8 mouse cellular contexts compared by ENCODE assay signal in genomic region chr1:118310780-118311621, GRCm38 (mm10). TPM values are rescaled to one million over a fixed set of nuclear protein-coding genes. Genes with fewer than 3 reads are reported as not detected.
DNase-seq lines count a peak whose midpoint lies in the region; ATAC-seq lines count a peak whose summit lies in the region.

No protein-coding gene starts in this region.

- ATAC-seq in erythroid progenitor cell, adult 5-6 weeks (replicated peaks; ENCODE audit: low FRiP score, poor library complexity, severe bottlenecking), result peak; percentile 89
- peak; percentile 97 for ATAC-seq in heart, embryonic 14.5 days (ENCODE audit: insufficient number of reproducible peaks, insufficient read depth, low FRiP score, low read depth)
- ATAC-seq in liver, embryonic 13.5 days (ENCODE audit: low read depth), result peak; percentile 97
- ATAC-seq in stomach, embryonic 16.5 days (ENCODE audit: insufficient read depth, low FRiP score), result peak; percentile 99

- H3K9me3 ChIP-seq in heart, embryonic 14.5 days (ENCODE audit: control insufficient read depth, low read length), result no peaks in the 10 kb centered on the region
- H3K9me3 ChIP-seq in liver, embryonic 13.5 days (replicated peaks), result no peaks in the 10 kb centered on the region
- no peaks in the 10 kb centered on the region for H3K9me3 ChIP-seq in stomach, embryonic 16.5 days (replicated peaks; ENCODE audit: control insufficient read depth, low read length)

- WGBS in heart, embryonic 14.5 days, result under 1% methylated on average over 65 of the region's 67 CpGs
- WGBS in liver, embryonic 13.5 days (ENCODE audit: insufficient replicate concordance), result under 1% methylated on average over 67 of the region's 67 CpGs
- WGBS in stomach, embryonic 16.5 days, result under 1% methylated on average over 67 of the region's 67 CpGs

- peak overlapping the region; percentile 84 to 91 for H3K27ac ChIP-seq in heart, embryonic 14.5 days (replicated peaks in 1 of 2; ENCODE audit: control insufficient read depth in 1 of 2, insufficient read depth in 1 of 2, low read depth in 2 of 2, low read length in 2 of 2)
- H3K27ac ChIP-seq in liver, embryonic 13.5 days, result peak overlapping the region; percentile 86
- peak overlapping the region; percentile 96 for H3K27ac ChIP-seq in stomach, embryonic 16.5 days (ENCODE audit: low read length)

- peak overlapping the region; percentile 96 for H3K9ac ChIP-seq in heart, embryonic 14.5 days (ENCODE audit: low read length)
- H3K9ac ChIP-seq in liver, embryonic 13.5 days, result peak overlapping the region; percentile 94
- peak overlapping the region; percentile 95 for H3K9ac ChIP-seq in stomach, embryonic 16.5 days (ENCODE audit: low read length)

- H3K4me1 ChIP-seq in heart, embryonic 14.5 days (ENCODE audit: control insufficient read depth in 2 of 2, insufficient read depth in 2 of 2, low read length in 2 of 2), result peaks cover 0 to 8% of the 10 kb centered on the region in 2 experiments; a peak in 2 of 4 replicates
- H3K4me1 ChIP-seq in liver, embryonic 13.5 days (replicated peaks), result peaks cover 15% of the 10 kb centered on the region
- H3K4me1 ChIP-seq in stomach, embryonic 16.5 days (ENCODE audit: control insufficient read depth, insufficient read depth, low read length), result peaks cover 5% of the 10 kb centered on the region

- peak overlapping the region; percentile 87 for H3K4me2 ChIP-seq in heart, embryonic 14.5 days (ENCODE audit: low read length)
- H3K4me2 ChIP-seq in liver, embryonic 13.5 days, result peak overlapping the region; percentile 69
- peak overlapping the region; percentile 84 for H3K4me2 ChIP-seq in stomach, embryonic 16.5 days (ENCODE audit: low read depth, low read length)

- H3K36me3 ChIP-seq in heart, embryonic 14.5 days (ENCODE audit: control insufficient read depth, insufficient read depth, low read length), result peaks cover 28% of the 10 kb centered on the region
- peaks cover 18% of the 10 kb centered on the region for H3K36me3 ChIP-seq in liver, embryonic 13.5 days
- H3K36me3 ChIP-seq in stomach, embryonic 16.5 days (ENCODE audit: control insufficient read depth, insufficient read depth, low read length), result 0 out of 2 replicates have a peak, but pooled peaks cover 4% of the 10 kb centered on the region

- peak overlapping the region; percentile 94 to 99 for H3K4me3 ChIP-seq in heart, embryonic 14.5 days (ENCODE audit: control insufficient read depth in 1 of 2, insufficient read depth in 1 of 2, low read depth in 1 of 2, low read length in 2 of 2)
- H3K4me3 ChIP-seq in liver, embryonic 13.5 days (replicated peaks), result peak overlapping the region; percentile 81
- peak overlapping the region; percentile 98 for H3K4me3 ChIP-seq in stomach, embryonic 16.5 days (replicated peaks; ENCODE audit: low read length)

- DNase-seq in CD4-positive helper T cell, adult 2 months (ENCODE audit: low read depth, low spot score), result peak; percentile 88
- DNase-seq in brain, embryonic 18.5 days (ENCODE audit: low read depth, low spot score), result peak; percentile 80
- peak; percentile 93 for DNase-seq in kidney, postnatal 14 days
- DNase-seq in liver, embryonic 13.5 days, result peak; percentile 85
- peak; percentile 92 for DNase-seq in neural tube, embryonic 10.5 days (ENCODE audit: extremely low spot score, low spot score)

- no peaks in the 10 kb centered on the region for H3K27me3 ChIP-seq in heart, embryonic 14.5 days (ENCODE audit: control insufficient read depth, insufficient read depth, low read length)
- H3K27me3 ChIP-seq in liver, embryonic 13.5 days, result no peaks in the 10 kb centered on the region
- H3K27me3 ChIP-seq in stomach, embryonic 16.5 days (ENCODE audit: control insufficient read depth, insufficient read depth, low read length), result no peaks in the 10 kb centered on the region

RNA-seq across cellular contexts. Expression of gene Tsn, which starts 0.5 kb away (rescaled TPM):
- 19.8 and 78.8 TPM in 2 replicates for total RNA-seq in erythroid progenitor cell, adult 5-6 weeks (2015; ENCODE audit: low replicate concordance)
- total RNA-seq in erythroid progenitor cell, adult 5-6 weeks (2017; ENCODE audit: low replicate concordance), result 54.2 and 66.1 TPM in 2 replicates
- 205 and 206 TPM in 2 replicates for polyA plus RNA-seq in heart, embryonic 14.5 days (2014; fragmentation: Nextera tagmentation; extraction: Ambion mirVana)
- polyA plus RNA-seq in liver, embryonic 13.5 days (2015; fragmentation: Nextera tagmentation; extraction: Ambion mirVana), result 201 and 248 TPM in 2 replicates
- polyA plus RNA-seq in stomach, embryonic 16.5 days (2015; fragmentation: Nextera tagmentation; extraction: Ambion mirVana), result 225 and 232 TPM in 2 replicates

RNA-seq across cellular contexts. Expression of gene Nifk, which starts 10.6 kb away (rescaled TPM):
- total RNA-seq in erythroid progenitor cell, adult 5-6 weeks (2015; ENCODE audit: low replicate concordance), result 15.5 and 41.5 TPM in 2 replicates
- total RNA-seq in erythroid progenitor cell, adult 5-6 weeks (2017; ENCODE audit: low replicate concordance), result 10.7 and 16.4 TPM in 2 replicates
- 42.6 and 44.0 TPM in 2 replicates for polyA plus RNA-seq in heart, embryonic 14.5 days (2014; fragmentation: Nextera tagmentation; extraction: Ambion mirVana)
- 67.2 and 84.2 TPM in 2 replicates for polyA plus RNA-seq in liver, embryonic 13.5 days (2015; fragmentation: Nextera tagmentation; extraction: Ambion mirVana)
- polyA plus RNA-seq in stomach, embryonic 16.5 days (2015; fragmentation: Nextera tagmentation; extraction: Ambion mirVana), result 72.1 and 74.6 TPM in 2 replicates

Comparison
In these comparisons a context has a peak if more than half of its experiments do, and no peak if none do; other contexts are left out.
1. Peak in every context shown above with its lines: DNase-seq, ATAC-seq, H3K4me3 ChIP-seq and H3K27ac ChIP-seq.